Mouse (Mus musculus): Measurements from ENCODE around the gene Alx1.

DNA sequence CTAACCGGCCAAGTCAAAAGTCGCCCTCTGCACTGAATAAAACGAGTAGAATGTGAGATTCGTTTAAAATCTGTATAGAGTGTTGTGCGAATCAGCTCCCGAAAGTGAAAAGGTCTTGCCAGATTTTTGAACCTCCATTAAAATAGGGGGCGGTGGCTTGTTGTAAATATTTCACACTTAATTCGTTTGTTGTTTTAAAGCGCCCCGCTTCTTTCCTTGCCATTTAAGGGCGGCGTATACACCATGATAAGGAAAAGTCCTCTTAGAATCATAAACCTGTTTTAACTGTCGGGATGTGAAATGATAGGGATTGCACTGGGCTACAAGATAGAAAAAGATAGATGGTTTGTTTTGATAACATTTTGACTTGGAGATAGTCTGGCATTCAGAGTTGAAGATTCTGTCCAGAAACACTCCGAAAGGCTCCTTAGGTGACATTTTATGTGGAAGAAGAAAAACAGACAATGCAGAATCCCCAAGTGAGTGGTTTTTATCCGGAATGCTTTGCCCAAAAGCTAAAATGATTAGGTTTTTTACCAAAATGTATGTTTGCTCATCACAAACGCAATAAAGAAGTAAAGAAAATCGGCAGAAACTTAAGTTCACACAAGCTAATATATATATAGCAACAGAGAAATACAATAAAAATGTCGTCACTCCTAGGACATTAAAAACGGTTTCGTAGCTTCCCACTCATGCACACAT is 2.6 kb downstream of the Alx1 start:
- TF ChIP-seq POLR2A (IDR thresholded peaks at IDR 0.05; ENCODE audit: low read depth, low read length), result no peak
- no peak for TF ChIP-seq CTCF (IDR thresholded peaks at IDR 0.05; ENCODE audit: extremely low read depth, insufficient read depth, insufficient read length, insufficient replicate concordance)
